Mouse (Mus musculus) limb, embryonic 11.5 days (tissue): Measurements from ENCODE around the gene Rad9a. TPM values are rescaled to one million over a fixed set of nuclear protein-coding genes. Genes with fewer than 3 reads are reported as not detected.

Source experiments
- ATAC-seq: fragments of 200-750 bp; cut with Nextera tagmentation; 2 replicates; pipeline ENCODE4 v1.8.0; 2017; ENCODE audit warnings: low read depth; ENCODE audit not compliant: insufficient number of reproducible peaks, low FRiP score, low TSS enrichment
- DNase-seq: peaks from one replicate; pipeline ENCODE4 v3.0.0-alpha.2; 2015; ENCODE audit warnings: low spot score
- H3K27ac ChIP-seq: fragments of 300-500 bp; sonication (generic); replicated peaks from 2 replicates; pipeline ENCODE4 v1.5.1; 2014; ENCODE audit warnings: low read depth, mild to moderate bottlenecking, low read length
- H3K27me3 ChIP-seq: fragments of 300-500 bp; sonication (generic); 2 replicates; pipeline ENCODE4 v1.6.1; 2014; ENCODE audit warnings: mild to moderate bottlenecking, low read length, mixed read lengths; ENCODE audit not compliant: control insufficient read depth, insufficient read depth
- H3K36me3 ChIP-seq: fragments of 300-500 bp; sonication (generic); 2 replicates; pipeline ENCODE4 v1.6.1; 2014; ENCODE audit warnings: mild to moderate bottlenecking, low read length, moderate library complexity, mixed read lengths; ENCODE audit not compliant: control insufficient read depth, insufficient read depth
- H3K4me1 ChIP-seq: fragments of 300-500 bp; sonication (generic); 2 replicates; pipeline ENCODE4 v1.6.1; 2014; ENCODE audit warnings: low read length, mixed read lengths; ENCODE audit not compliant: control insufficient read depth, insufficient read depth
- H3K4me2 ChIP-seq: fragments of 300-500 bp; sonication (generic); 2 replicates; pipeline ENCODE4 v1.6.1; 2014; ENCODE audit warnings: low read depth, mild to moderate bottlenecking, moderate library complexity; ENCODE audit not compliant: severe bottlenecking
- H3K4me3 ChIP-seq: fragments of 300-500 bp; sonication (generic); 2 replicates; pipeline ENCODE4 v1.5.1; 2014; ENCODE audit warnings: low read depth, low read length
- H3K9ac ChIP-seq: fragments of 300-500 bp; sonication (generic); 2 replicates; pipeline ENCODE4 v1.6.1; 2014; ENCODE audit warnings: mild to moderate bottlenecking, low read length
- H3K9me3 ChIP-seq: fragments of 300-500 bp; sonication (generic); 2 replicates; pipeline ENCODE4 v1.6.1; 2016; ENCODE audit warnings: low read length; ENCODE audit not compliant: control insufficient read depth
- WGBS: fragments of 180-500 bp; shearing (Covaris S2); extraction: QIAGEN DNeasy Blood & Tissue Kit; methylation state at CpG from one replicate; pipeline ENCODE4 v1.1.7; 2014; 5-methylcytosine and 5-hydroxymethylcytosine counted together
- polyA plus RNA-seq: library from polyadenylated mRNA; unstranded; fragments of >200 nt; fragmentation: Nextera tagmentation; extraction: Ambion mirVana; gene quantifications from 2 replicates; pipeline ENCODE4 v1.2.1, GENCODE M21; 2014

The Rad9a gene
- polyA plus RNA-seq, 1 experiment from 2014 or later: 52.5 TPM

GRCm38 (mm10) chr19:4169378-4169784 is 32.1 kb downstream of the Rad9a start:
- Histone ChIP-seq H3K36me3 (no peaks in the 10 kb centered on the region; the same call in 1 of the 2 replicates), H3K27me3 (no peaks in the 10 kb centered on the region), H3K4me3 (peak overlapping the region; percentile 41), H3K4me1 (peaks cover 5% of the 10 kb centered on the region), H3K9ac (peak overlapping the region; percentile 83), H3K9me3 (no peaks in the 10 kb centered on the region), H3K4me2 (peak overlapping the region; percentile 88), H3K27ac (peak overlapping the region; percentile 69)
- DNase-seq: peak; percentile 100
- under 1% methylated on average over 43 of the region's 43 CpGs for WGBS
- ATAC-seq: peak; percentile 92

DNA sequence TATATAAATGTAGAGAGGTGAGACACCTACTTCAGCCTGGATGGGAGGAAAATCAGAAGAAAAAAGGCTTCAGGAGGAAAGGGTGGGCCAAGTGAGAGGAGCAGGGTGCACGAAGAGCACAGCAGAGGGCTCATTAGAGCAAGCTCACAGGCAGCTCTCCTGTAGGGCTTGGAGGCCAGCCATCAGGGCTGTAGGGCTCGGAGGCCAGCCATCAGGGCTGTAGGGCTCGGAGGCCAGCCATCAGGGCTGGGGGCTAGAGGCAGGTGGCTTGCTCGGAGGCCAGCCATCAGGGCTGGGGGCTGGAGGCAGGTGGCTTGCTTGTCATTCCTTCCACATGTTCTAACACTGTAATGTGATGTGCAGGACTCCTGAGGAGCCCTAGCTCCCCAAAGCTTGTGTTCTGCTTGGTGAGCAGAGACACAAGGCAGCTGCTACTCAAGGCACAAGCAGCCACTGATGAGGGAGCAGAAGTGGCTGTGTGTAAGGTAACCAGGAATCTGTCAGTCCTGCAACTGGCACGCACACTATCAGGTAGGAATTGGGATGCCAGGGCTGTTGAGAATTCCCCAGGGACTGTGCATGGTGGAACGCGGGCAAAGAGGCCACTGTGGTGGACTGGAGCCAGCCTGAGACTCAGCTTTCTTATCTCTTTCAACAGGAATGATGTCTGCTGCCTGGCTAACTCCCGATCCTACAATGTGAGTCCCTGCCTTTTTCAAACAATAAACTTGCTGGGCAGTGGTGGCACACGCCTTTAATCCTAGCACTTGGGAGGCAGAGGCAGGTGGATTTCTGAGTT is 34.6 kb downstream of the Rad9a start:
- Histone ChIP-seq H3K36me3 (no peaks in the 10 kb centered on the region; the same call in 1 of the 2 replicates), H3K4me3 (no peak overlapping the region), H3K9me3 (no peaks in the 10 kb centered on the region), H3K9ac (no peak overlapping the region), H3K4me2 (no peak overlapping the region), H3K27me3 (no peaks in the 10 kb centered on the region), H3K27ac (no peak overlapping the region), H3K4me1 (peaks cover 9% of the 10 kb centered on the region)
- 79% methylated on average over 9 of the region's 9 CpGs for WGBS
- no peak for DNase-seq
- ATAC-seq: no peak

DNA sequence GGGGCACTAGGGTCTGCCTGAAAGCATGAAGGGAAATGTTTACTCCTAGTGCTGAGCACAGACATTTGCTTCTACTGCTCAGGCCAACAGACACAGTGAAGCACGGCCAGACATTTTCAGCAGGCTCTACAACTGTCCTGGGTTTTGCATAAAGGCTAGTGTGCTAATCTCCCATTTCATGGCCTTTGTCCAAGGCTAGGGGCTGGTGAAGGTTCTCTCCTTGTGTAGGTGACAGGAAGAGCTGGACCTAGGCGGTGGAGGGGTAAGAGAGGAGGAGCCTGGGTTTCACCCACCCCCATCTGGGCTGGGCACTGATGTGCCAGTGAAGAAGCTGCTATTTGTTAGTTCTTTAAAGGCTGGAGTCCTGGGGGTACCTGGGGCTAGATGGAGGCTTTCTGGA is 36.7 kb downstream of the Rad9a start:
- Histone ChIP-seq H3K4me1 (peaks cover 4% of the 10 kb centered on the region), H3K9ac (no peak overlapping the region), H3K36me3 (peaks cover 4% of the 10 kb centered on the region; the same call in 1 of the 2 replicates), H3K9me3 (no peaks in the 10 kb centered on the region), H3K27ac (no peak overlapping the region), H3K27me3 (no peaks in the 10 kb centered on the region), H3K4me3 (no peak overlapping the region), H3K4me2 (no peak overlapping the region)
- no peak for DNase-seq
- ATAC-seq: no peak
- WGBS: 72% methylated on average over 2 of the region's 2 CpGs

GRCm38 (mm10) chr19:4164100-4164499 is 37.4 kb downstream of the Rad9a start:
- DNase-seq (no peak), ATAC-seq (no peak)
- Histone ChIP-seq H3K4me3 (no peak overlapping the region), H3K4me1 (peaks cover 4% of the 10 kb centered on the region), H3K27me3 (no peaks in the 10 kb centered on the region), H3K27ac (no peak overlapping the region), H3K36me3 (peaks cover 6% of the 10 kb centered on the region; the same call in 1 of the 2 replicates), H3K4me2 (no peak overlapping the region), H3K9ac (no peak overlapping the region), H3K9me3 (no peaks in the 10 kb centered on the region)
- WGBS: 77% methylated on average over 3 of the region's 3 CpGs

DNA sequence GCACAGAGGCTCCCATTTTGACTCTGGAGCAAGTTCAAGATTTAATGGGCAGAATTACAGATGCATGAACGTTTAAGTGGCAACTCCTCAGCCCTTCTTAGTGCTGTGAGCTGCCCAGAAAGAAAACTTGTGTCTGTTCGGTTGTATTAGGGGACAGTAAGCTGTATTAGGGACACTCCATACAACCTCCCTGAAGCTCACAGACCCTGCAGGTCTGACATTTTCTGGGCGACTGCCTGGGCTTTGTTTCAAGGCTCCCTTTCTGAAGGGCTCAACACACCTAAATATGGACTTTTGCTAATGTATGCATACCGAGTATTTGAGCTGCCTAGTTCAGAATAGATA is 37.9 kb downstream of the Rad9a start:
- Histone ChIP-seq H3K4me2 (peak overlapping the region; percentile 89), H3K9me3 (no peaks in the 10 kb centered on the region), H3K27me3 (no peaks in the 10 kb centered on the region), H3K36me3 (peaks cover 6% of the 10 kb centered on the region; the same call in 1 of the 2 replicates), H3K4me3 (peak overlapping the region; percentile 76), H3K4me1 (peaks cover 4% of the 10 kb centered on the region), H3K9ac (peak overlapping the region; percentile 55), H3K27ac (no peak overlapping the region)
- no peak for ATAC-seq
- no peak for DNase-seq
- 35% methylated on average over 4 of the region's 4 CpGs for WGBS

GRCm38 (mm10) chr19:4162646-4163542 is 38.6 kb downstream of the Rad9a start, which contains the start of gene Rps6kb2:
Gene Rps6kb2, minus strand, starts transcription at chr19:4163354.
- peak; percentile 75 for ATAC-seq

DNA sequence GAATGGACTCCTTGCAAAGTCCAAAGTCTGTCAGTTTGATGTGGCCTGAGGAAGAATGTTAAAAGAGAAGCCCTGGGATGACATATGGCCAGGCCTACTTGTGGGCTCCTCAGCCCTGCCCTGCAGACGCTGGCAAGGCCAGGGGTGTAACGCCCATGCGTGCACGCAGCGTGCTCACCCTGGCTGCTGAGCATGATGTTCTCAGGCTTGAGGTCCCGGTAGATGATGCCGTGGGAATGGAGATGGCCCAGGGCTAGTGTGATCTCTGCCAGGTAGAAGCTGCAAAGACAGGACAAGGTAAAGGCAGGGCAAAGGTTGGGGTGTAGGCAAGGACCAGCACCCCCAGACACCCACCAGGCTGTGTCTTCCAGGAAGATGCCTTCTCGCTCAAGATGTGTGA is 42.4 kb downstream of the Rad9a start:
- Histone ChIP-seq H3K4me3 (no peak overlapping the region), H3K4me1 (peaks cover 4% of the 10 kb centered on the region), H3K36me3 (peaks cover 18% of the 10 kb centered on the region; the same call in 1 of the 2 replicates), H3K27me3 (no peaks in the 10 kb centered on the region), H3K9me3 (no peaks in the 10 kb centered on the region), H3K27ac (no peak overlapping the region), H3K9ac (no peak overlapping the region), H3K4me2 (no peak overlapping the region)
- ATAC-seq (no peak), DNase-seq (no peak)
- WGBS: 92% methylated on average over 8 of the region's 8 CpGs

More at GRCm38 (mm10) chr19:4162646-4163542, 38.6 kb downstream of the Rad9a start, which contains the start of gene Rps6kb2:
- Histone ChIP-seq H3K4me2 (peak within 1 kb of the TSS; percentile 89), H3K27ac (no peak within 1 kb of the TSS), H3K27me3 (no peaks in the 10 kb centered on the region), H3K4me1 (peaks cover 4% of the 10 kb centered on the region), H3K9ac (peak within 1 kb of the TSS; percentile 55), H3K9me3 (no peaks in the 10 kb centered on the region), H3K36me3 (peaks cover 8% of the 10 kb centered on the region; the same call in 1 of the 2 replicates), H3K4me3 (peak within 1 kb of the TSS; percentile 76)
- WGBS: 7% methylated on average over 42 of the region's 42 CpGs
- peak; percentile 97 for DNase-seq

- 88% methylated on average over 12 of the region's 12 CpGs for WGBS
- H3K36me3 ChIP-seq: peaks cover 21% of the 10 kb centered on the region
- no peak overlapping the region for H3K9ac ChIP-seq
- H3K9me3 ChIP-seq: no peaks in the 10 kb centered on the region
- no peaks in the 10 kb centered on the region for H3K27me3 ChIP-seq
- no peak overlapping the region for H3K4me3 ChIP-seq
- no peak overlapping the region for H3K4me2 ChIP-seq
- ATAC-seq: no peak
- no peak for DNase-seq
- H3K4me1 ChIP-seq: no peaks in the 10 kb centered on the region
- no peak overlapping the region for H3K27ac ChIP-seq
These were observed 44.7 kb downstream of the Rad9a start for GRCm38 (mm10) chr19:4156771-4157170.
